Mouse (Mus musculus) C2C12 (cell line): ENCODE measurements at regions not wholly inside any gene's neighbourhood (a gene's known extent, or its start where the extent isn't known, plus 50 kb on each side); places are given as distances from the start of the nearest gene placed in this dataset.

Source experiments
- CEBPB ChIP-seq: IDR thresholded peaks from one replicate; pipeline ENCODE4 v1.6.1; 2011; ENCODE audit warnings: low read depth, mild to moderate bottlenecking, control low read depth, moderate library complexity
- CTCF ChIP-seq: IDR thresholded peaks from one replicate; pipeline ENCODE4 v1.5.1; 2011; ENCODE audit not compliant: control insufficient read depth, insufficient read depth, insufficient read length
- MAX ChIP-seq: IDR thresholded peaks from one replicate; pipeline ENCODE4 v1.6.1; 2011; ENCODE audit warnings: mild to moderate bottlenecking, control low read depth
- MYOD1 ChIP-seq: IDR thresholded peaks from one replicate; pipeline ENCODE4 v1.6.1; 2011; ENCODE audit warnings: low read depth; ENCODE audit not compliant: control insufficient read depth, insufficient read length
- MYOG ChIP-seq: IDR thresholded peaks from one replicate; pipeline ENCODE4 v1.6.1; 2011; ENCODE audit not compliant: control insufficient read depth, insufficient read length; ENCODE audit errors: extremely low read depth
- USF1 ChIP-seq: IDR thresholded peaks from one replicate; pipeline ENCODE4 v1.6.1; 2011; ENCODE audit warnings: low read depth, mild to moderate bottlenecking, control low read depth, moderate library complexity

GRCm38 (mm10) chr14:105621124-105621523 is 275.5 kb downstream of the Spry2 start:
- no peak for TF ChIP-seq CTCF
- no peak for TF ChIP-seq USF1
- no peak for TF ChIP-seq MYOG
- no peak for TF ChIP-seq MAX
- TF ChIP-seq CEBPB = no peak
- no peak for TF ChIP-seq MYOD1
